Mouse (Mus musculus) hindbrain, embryonic 11.5 days (tissue): Measurements from ENCODE around the gene Pum1. TPM values are rescaled to one million over a fixed set of nuclear protein-coding genes. Genes with fewer than 3 reads are reported as not detected.

Source experiments
- ATAC-seq: fragments of 200-750 bp; cut with Nextera tagmentation; 2 replicates; pipeline ENCODE4 v1.8.0; 2017; ENCODE audit warnings: mild to moderate bottlenecking, moderate TSS enrichment, moderate library complexity; ENCODE audit not compliant: low FRiP score
- DNase-seq: peaks from one replicate; pipeline ENCODE4 v3.0.0-alpha.2; 2015; ENCODE audit warnings: low spot score
- H3K27ac ChIP-seq: fragments of 300-500 bp; sonication (generic); 2 replicates; pipeline ENCODE4 v1.5.1; 2014; ENCODE audit warnings: mild to moderate bottlenecking, low read depth, low read length
- H3K27me3 ChIP-seq: fragments of 300-500 bp; sonication (generic); 2 replicates; pipeline ENCODE4 v1.6.1; 2014; ENCODE audit warnings: mild to moderate bottlenecking, low read length, moderate library complexity, mixed read lengths; ENCODE audit not compliant: control insufficient read depth, insufficient read depth
- H3K36me3 ChIP-seq: fragments of 300-500 bp; sonication (generic); 2 replicates; pipeline ENCODE4 v1.6.1; 2014; ENCODE audit warnings: mild to moderate bottlenecking, low read length, moderate library complexity, mixed read lengths; ENCODE audit not compliant: control insufficient read depth, insufficient read depth
- H3K4me1 ChIP-seq: fragments of 300-500 bp; sonication (generic); replicated peaks from 2 replicates; pipeline ENCODE4 v1.6.1; 2014; ENCODE audit warnings: low read length, mixed read lengths; ENCODE audit not compliant: control insufficient read depth, insufficient read depth
- H3K4me2 ChIP-seq: fragments of 300-500 bp; sonication (generic); replicated peaks from 2 replicates; pipeline ENCODE4 v1.6.1; 2014; ENCODE audit warnings: mild to moderate bottlenecking, low read depth, low read length
- H3K4me3 ChIP-seq: fragments of 300-500 bp; sonication (generic); 2 replicates; pipeline ENCODE4 v1.5.1; 2014; ENCODE audit warnings: low read depth, low read length
- H3K9ac ChIP-seq: fragments of 300-500 bp; sonication (generic); 2 replicates; pipeline ENCODE4 v1.6.1; 2014; ENCODE audit warnings: low read depth, low read length
- H3K9me3 ChIP-seq: fragments of 300-500 bp; sonication (generic); 2 replicates; pipeline ENCODE4 v1.6.1; 2016; ENCODE audit warnings: low read length; ENCODE audit not compliant: control insufficient read depth
- WGBS: fragments of 180-500 bp; shearing (Covaris S2); extraction: QIAGEN DNeasy Blood & Tissue Kit; methylation state at CpG from one replicate; pipeline ENCODE4 v1.1.7; 2014; 5-methylcytosine and 5-hydroxymethylcytosine counted together
- polyA plus RNA-seq: library from polyadenylated mRNA; unstranded; fragments of >200 nt; fragmentation: Nextera tagmentation; extraction: Ambion mirVana; gene quantifications from 2 replicates; pipeline ENCODE4 v1.2.1, GENCODE M21; 2014

Gene Pum1
- polyA plus RNA-seq, 1 experiment from 2014 or later: 117 TPM

DNA sequence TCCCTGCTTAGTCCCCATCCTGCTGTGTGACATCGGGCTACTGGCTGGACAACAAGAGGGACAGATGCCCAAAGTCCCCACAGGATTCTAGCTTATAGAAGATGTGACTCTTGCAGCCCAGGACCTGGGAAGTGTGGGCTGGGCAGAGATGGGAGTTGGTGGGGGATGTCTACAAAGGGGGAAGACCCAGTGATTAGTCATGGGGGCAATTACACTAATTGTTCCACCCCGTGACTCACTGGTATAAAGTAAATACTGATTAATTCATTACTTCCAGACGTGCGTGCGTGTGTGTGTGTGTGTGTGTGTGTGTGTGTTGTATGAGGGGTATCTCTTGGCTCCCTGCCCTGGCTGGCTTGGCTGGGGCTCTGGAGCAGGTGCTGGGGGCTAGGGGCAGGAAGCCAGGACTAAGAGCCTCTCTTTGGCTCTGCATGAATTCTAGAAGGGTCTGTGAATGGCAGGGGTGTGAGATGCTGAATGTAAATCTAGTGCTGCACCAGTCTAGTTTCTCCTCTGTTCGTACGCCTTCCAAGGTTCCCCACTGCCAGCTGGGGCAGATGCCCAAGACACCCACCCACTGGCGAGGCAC is 151.7 kb downstream of the Pum1 start:
- Histone ChIP-seq H3K9me3 (no peaks in the 10 kb centered on the region), H3K27me3 (no peaks in the 10 kb centered on the region), H3K4me3 (no peak overlapping the region), H3K4me1 (0 out of 2 replicates have a peak, but pooled peaks cover 3% of the 10 kb centered on the region), H3K27ac (no peak overlapping the region), H3K4me2 (no peak overlapping the region), H3K9ac (no peak overlapping the region), H3K36me3 (0 out of 2 replicates have a peak, but pooled peaks cover 2% of the 10 kb centered on the region)
- no peak for ATAC-seq
- DNase-seq: no peak
- WGBS: 74% methylated on average over 8 of the region's 8 CpGs

DNA sequence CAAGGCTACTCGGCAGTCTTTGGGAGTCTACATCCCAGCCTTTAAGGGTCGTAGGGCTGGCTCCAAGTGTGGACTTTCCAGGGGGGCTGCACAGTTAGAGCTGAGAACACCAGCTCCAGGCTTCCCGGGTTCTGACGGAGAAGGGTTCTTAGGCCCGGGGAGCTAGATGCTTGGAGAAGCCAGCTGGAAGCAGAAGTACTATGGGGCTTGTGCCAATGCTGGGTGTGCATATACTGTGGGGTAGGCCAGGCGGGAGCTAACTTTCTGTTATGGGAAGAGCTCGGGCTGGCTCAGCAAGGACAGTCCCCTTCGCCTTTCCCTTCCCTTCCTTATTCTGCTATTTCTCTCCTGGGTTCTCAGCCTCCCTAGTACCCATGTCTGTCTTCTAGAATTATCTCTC is 152.7 kb downstream of the Pum1 start:
- Histone ChIP-seq H3K27ac (no peak overlapping the region), H3K4me3 (no peak overlapping the region), H3K36me3 (0 out of 2 replicates have a peak, but pooled peaks cover 2% of the 10 kb centered on the region), H3K9me3 (no peaks in the 10 kb centered on the region), H3K4me2 (no peak overlapping the region), H3K9ac (no peak overlapping the region), H3K4me1 (0 out of 2 replicates have a peak, but pooled peaks cover 2% of the 10 kb centered on the region), H3K27me3 (no peaks in the 10 kb centered on the region)
- no peak for DNase-seq
- no peak for ATAC-seq
- WGBS: 90% methylated on average over 8 of the region's 8 CpGs

DNA sequence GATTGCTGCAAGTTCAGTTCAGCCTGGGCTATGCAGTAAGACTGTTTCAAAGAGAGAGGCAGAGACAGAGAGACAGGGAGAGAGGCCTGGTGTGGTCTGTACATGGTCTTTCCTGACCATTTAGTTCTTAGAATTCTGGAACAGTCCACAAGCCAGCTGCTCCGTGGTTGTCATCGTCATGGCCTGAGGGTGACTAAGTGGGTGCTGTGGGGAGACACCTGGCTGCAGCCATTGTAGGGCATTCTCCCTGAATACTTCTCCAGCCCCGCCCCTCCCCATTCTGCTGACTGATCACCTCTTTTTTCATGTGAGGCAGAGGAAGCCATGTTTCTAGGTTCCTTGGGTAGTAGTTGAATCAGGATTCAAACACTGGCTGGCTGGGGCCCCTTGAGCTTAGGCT is 156.7 kb downstream of the Pum1 start:
- no peak overlapping the region for H3K4me3 ChIP-seq
- no peak for DNase-seq
- ATAC-seq: no peak

DNA sequence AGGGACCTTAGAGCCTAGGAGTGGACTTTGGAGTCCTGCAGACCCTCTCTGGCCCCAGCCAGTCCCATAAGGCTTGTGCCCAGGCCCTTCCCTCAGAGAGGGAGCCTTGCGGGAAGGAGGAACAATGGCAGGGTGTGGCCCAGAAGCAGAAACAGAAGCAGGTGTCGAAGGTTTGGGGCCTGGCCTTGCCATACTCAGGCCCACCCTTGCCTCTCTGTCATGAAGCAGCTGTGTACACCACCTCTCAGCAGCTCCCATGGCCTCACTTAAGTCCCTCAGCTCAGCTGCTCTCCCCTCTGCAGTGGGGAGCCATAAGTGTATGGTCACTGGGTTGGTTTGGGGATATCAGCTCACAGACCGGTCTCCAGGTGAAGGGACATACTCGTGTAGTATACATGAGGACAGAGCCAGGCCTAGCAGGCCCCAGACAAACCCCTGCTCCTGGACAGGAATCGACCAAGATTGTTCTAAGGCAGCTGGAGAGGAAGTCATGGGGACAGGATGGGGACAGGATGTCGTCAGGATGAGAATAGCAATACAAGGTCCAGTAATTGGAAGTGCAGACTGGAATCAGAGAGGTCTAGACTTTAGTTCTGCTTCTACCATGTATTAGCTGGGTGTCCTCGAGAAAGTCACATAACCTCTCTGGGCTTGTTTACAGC is 157.6 kb downstream of the Pum1 start:
- Histone ChIP-seq H3K9ac (no peak overlapping the region), H3K4me3 (no peak overlapping the region), H3K27me3 (no peaks in the 10 kb centered on the region), H3K4me2 (no peak overlapping the region), H3K4me1 (no peaks in the 10 kb centered on the region), H3K36me3 (peaks cover 2% of the 10 kb centered on the region; the same call in 1 of the 2 replicates), H3K9me3 (no peaks in the 10 kb centered on the region), H3K27ac (no peak overlapping the region)
- ATAC-seq (no peak), DNase-seq (no peak)
- 88% methylated on average over 7 of the region's 7 CpGs for WGBS

More for the DNA sequence above, 156.7 kb downstream of the Pum1 start:
- Histone ChIP-seq H3K4me1 (no peaks in the 10 kb centered on the region), H3K27ac (no peak overlapping the region), H3K4me2 (no peak overlapping the region), H3K9ac (no peak overlapping the region), H3K9me3 (no peaks in the 10 kb centered on the region), H3K36me3 (peaks cover 2% of the 10 kb centered on the region; the same call in 1 of the 2 replicates), H3K27me3 (no peaks in the 10 kb centered on the region)
- 86% methylated on average over 3 of the region's 3 CpGs for WGBS

DNA sequence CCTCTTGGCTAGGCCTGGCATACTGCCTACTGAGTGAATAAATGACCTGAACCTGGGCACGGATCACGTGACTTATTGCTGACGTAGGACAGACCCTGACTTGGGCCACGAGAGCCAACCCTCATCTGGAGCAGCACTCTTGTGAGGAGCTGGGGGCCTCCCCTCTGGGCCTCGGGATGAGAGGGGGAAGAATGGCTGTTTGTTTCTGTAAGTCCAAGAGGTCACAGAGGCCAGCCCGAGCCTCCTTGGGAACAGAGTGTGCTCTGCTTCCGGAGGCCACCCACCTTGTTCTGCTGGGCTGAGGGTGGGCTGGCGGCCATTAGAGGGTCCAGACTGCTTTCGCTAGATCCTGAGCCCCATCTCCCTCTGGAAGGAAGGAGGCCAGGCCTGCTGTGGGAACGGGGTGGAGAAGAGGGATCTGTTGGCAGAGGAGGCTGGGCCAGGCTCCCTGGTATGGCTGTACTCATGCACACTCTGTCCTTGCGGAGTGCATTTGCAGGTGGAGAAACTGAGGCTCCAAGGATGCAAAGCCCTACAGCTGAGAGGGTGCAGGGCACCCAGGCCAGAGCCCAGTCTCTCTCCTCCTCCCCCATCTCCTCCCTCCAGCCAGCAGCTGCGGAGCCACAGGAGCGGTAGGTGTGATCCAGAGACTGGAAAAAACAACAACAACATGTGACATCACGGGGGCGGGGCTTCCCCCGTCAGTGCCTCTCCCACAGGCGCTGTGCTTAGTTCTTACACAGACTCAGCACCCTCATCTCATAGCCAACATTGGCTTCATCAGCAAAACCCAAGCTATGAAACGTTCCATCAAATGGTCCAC is 165.9 kb downstream of the Pum1 start:
- H3K9me3 ChIP-seq: no peaks in the 10 kb centered on the region
- 9% methylated on average over 18 of the region's 18 CpGs for whole genome bisulfite sequencing
- H3K27ac ChIP-seq: no peak overlapping the region
- peak; percentile 64 for ATAC-seq
- H3K4me3 ChIP-seq: no peak overlapping the region
- no peak overlapping the region for H3K9ac ChIP-seq
- H3K27me3 ChIP-seq: no peaks in the 10 kb centered on the region
- peaks cover 5% of the 10 kb centered on the region; the same call in 1 of the 2 replicates for H3K4me1 ChIP-seq
- peak; percentile 52 for DNase-seq
- no peak overlapping the region for H3K4me2 ChIP-seq
- H3K36me3 ChIP-seq: no peaks in the 10 kb centered on the region

Other genes starting within 250 kb of the Pum1 start
- gene Nkain1, start 89.1 kb upstream of the Pum1 start, polyA plus RNA-seq: 21.6 and 27.4 TPM in 2 replicates
- 12.0 and 15.2 TPM in 2 replicates for gene Sdc3, start 129.2 kb downstream of the Pum1 start, polyA plus RNA-seq
- 23.4 and 32.1 TPM in 2 replicates for gene Laptm5, start 249.8 kb downstream of the Pum1 start, polyA plus RNA-seq